Mouse (Mus musculus) myocyte (in vitro differentiated cells): ENCODE measurements around the gene Ptprm. TPM values are rescaled to one million over a fixed set of nuclear protein-coding genes. Genes with fewer than 3 reads are reported as not detected.

Source experiments
- H3K27me3 ChIP-seq: one replicate; pipeline ENCODE4 v1.6.1; 2011; ENCODE audit not compliant: control insufficient read depth, insufficient read depth, insufficient read length
- H3K36me3 ChIP-seq: one replicate; pipeline ENCODE4 v1.6.1; 2011; ENCODE audit not compliant: control insufficient read depth, insufficient read depth
- H3K4me2 ChIP-seq: one replicate; pipeline ENCODE4 v1.6.1; 2011; ENCODE audit warnings: low read depth, control low read depth
- H3K4me3 ChIP-seq: one replicate; pipeline ENCODE4 v1.5.1; 2011; ENCODE audit warnings: mild to moderate bottlenecking, control low read depth, moderate library complexity
- H3K79me2 ChIP-seq: one replicate; pipeline ENCODE4 v1.6.1; 2011; ENCODE audit not compliant: control insufficient read depth, insufficient read depth
- H3ac ChIP-seq: one replicate; pipeline ENCODE4 v1.6.1; 2011; ENCODE audit not compliant: control insufficient read depth, insufficient read length
- CEBPB ChIP-seq: IDR thresholded peaks from 2 replicates; pipeline ENCODE4 v1.6.1; 2011; ENCODE audit warnings: mild to moderate bottlenecking, moderate library complexity; ENCODE audit not compliant: poor library complexity, insufficient read depth, severe bottlenecking
- E2F4 ChIP-seq: IDR thresholded peaks from one replicate; pipeline ENCODE4 v1.6.1; 2011; ENCODE audit warnings: mild to moderate bottlenecking, control low read depth, moderate library complexity; ENCODE audit not compliant: insufficient read depth
- MAX ChIP-seq: IDR thresholded peaks from one replicate; pipeline ENCODE4 v1.6.1; 2011; ENCODE audit warnings: low read depth, mild to moderate bottlenecking, control low read depth
- MYOD1 ChIP-seq, 3 experiments: IDR thresholded peaks; one replicate each; pipeline ENCODE4 v1.6.1; 2011; ENCODE audit warnings: control low read depth in 2 of 3, low read depth in 2 of 3, mild to moderate bottlenecking in 2 of 3, moderate library complexity in 1 of 3; ENCODE audit not compliant: insufficient read length in 2 of 3, control insufficient read depth in 1 of 3
- MYOG ChIP-seq, 3 experiments: IDR thresholded peaks; one replicate each; pipeline ENCODE4 v1.6.1; 2011; ENCODE audit warnings: control low read depth in 2 of 3, low read depth in 2 of 3, mild to moderate bottlenecking in 2 of 3; ENCODE audit not compliant: insufficient read length in 2 of 3, control insufficient read depth in 1 of 3, insufficient read depth in 1 of 3
- POLR2A ChIP-seq: IDR thresholded peaks from one replicate; pipeline ENCODE4 v1.6.1; 2011; ENCODE audit warnings: low read depth, mild to moderate bottlenecking, control low read depth, moderate library complexity; ENCODE audit not compliant: insufficient read length
- POLR2AphosphoS2 ChIP-seq: IDR thresholded peaks from one replicate; pipeline ENCODE4 v1.6.1; 2011; ENCODE audit warnings: low read depth, control low read depth; ENCODE audit not compliant: insufficient read length
- REST ChIP-seq: IDR thresholded peaks from one replicate; pipeline ENCODE4 v1.6.1; 2011; ENCODE audit warnings: mild to moderate bottlenecking, control low read depth, moderate library complexity; ENCODE audit not compliant: insufficient read depth, insufficient read length
- SRF ChIP-seq: IDR thresholded peaks from one replicate; pipeline ENCODE4 v1.6.1; 2011; ENCODE audit warnings: low read depth; ENCODE audit not compliant: control insufficient read depth, insufficient read length
- TCF12 ChIP-seq: IDR thresholded peaks from one replicate; pipeline ENCODE4 v1.6.1; 2011; ENCODE audit warnings: mild to moderate bottlenecking, control low read depth; ENCODE audit not compliant: poor library complexity, insufficient read depth, severe bottlenecking
- TCF3 ChIP-seq: IDR thresholded peaks from one replicate; pipeline ENCODE4 v1.6.1; 2011; ENCODE audit warnings: low read depth, control low read depth; ENCODE audit not compliant: insufficient read length
- USF1 ChIP-seq: IDR thresholded peaks from one replicate; pipeline ENCODE4 v1.6.1; 2011; ENCODE audit warnings: low read depth, mild to moderate bottlenecking, control low read depth, moderate library complexity
- polyA plus RNA-seq: library from polyadenylated mRNA; unstranded; fragments of >200 nt; fragmentation: generic; extraction: Trizol; gene quantifications from one replicate; pipeline ENCODE4 v1.2.1, GENCODE M21; 2012; ENCODE audit warnings: missing spikeins

Gene Ptprm
- polyA plus RNA-seq, 1 experiment, result 6.5 TPM

DNA sequence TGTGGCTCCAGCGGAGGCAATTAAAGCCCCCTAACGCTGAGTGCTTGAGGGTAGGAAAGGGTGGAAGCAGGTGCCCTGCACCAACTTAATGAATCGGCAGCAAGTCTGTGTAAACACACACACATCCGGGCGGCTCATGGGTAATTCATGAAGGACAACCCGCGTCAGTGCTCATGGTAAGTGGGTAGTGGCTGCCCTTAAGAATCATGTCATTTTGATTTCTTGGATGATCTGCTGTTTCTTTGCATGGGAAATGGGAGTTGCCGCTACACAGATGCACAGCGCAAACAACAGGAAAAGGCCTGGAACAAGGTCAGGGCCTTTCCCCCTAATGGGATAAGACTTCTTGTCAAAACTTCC, 633.3 kb downstream of the Ptprm start:
- Histone ChIP-seq H3K36me3 (no peaks in the 10 kb centered on the region), H3K79me2 (no peaks in the 10 kb centered on the region), H3ac (no peak overlapping the region), H3K4me3 (no peak overlapping the region), H3K4me2 (no peak overlapping the region), H3K27me3 (no peaks in the 10 kb centered on the region)
- TF ChIP-seq USF1, result no peak
- TF ChIP-seq SRF, result no peak
- no peak for TF ChIP-seq TCF3
- no peak for TF ChIP-seq POLR2AphosphoS2
- no peak for TF ChIP-seq MYOG (IDR thresholded peaks at IDR 0.05; ENCODE audit: control insufficient read depth in 1 of 3, insufficient read depth in 1 of 3, insufficient read length in 2 of 3, low read depth in 2 of 3)
- no peak for TF ChIP-seq TCF12
- TF ChIP-seq POLR2A, result no peak
- TF ChIP-seq E2F4, result no peak
- no peak for TF ChIP-seq MYOD1 (IDR thresholded peaks at IDR 0.05; ENCODE audit: control insufficient read depth in 1 of 3, insufficient read length in 2 of 3, low read depth in 2 of 3)
- no peak for TF ChIP-seq REST
- no peak for TF ChIP-seq CEBPB
- no peak for TF ChIP-seq MAX

DNA sequence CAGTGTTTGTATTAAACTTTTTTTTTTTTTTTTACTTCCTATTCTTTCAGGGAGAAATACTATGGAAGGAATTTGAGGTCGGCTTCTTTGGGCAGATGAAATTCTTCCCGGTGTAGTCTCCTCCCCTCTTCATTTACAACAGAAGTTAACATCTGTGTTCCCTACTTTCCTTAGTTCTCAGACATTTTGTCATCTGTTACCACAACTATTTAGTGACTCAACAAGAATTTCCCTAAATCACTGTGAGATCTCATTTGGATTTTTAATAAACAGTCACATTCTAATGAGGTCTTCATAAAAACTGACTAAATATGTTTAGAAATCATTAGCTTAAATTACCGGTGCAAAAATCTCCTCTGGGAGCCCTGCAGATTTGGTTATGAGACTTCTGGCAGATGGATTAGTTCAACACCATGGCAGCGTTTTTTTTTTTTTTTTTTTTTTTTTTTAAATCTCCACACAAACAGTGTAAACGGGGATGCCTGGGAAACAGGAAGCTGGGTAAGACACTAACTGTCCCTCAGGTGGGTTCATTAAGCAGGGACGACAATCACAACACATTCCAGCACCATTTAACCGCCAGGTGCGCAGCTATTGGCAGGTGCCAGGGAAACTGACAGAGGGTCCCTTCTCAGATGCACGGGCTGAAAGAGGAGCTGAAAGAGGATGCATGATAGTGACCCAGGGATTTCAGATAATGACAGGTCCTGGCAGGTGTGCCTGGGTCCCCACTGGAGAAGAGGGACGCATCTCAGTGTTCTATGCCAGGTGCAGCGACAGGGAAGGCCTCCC, 633.9 kb downstream of the Ptprm start:
- H3K79me2 ChIP-seq, result no peaks in the 10 kb centered on the region
- H3K4me2 ChIP-seq, result no peak overlapping the region
- H3K4me3 ChIP-seq, result no peak overlapping the region
- TF ChIP-seq TCF3, result no peak
- TF ChIP-seq CEBPB, result no peak
- no peak for TF ChIP-seq MAX
- no peak for TF ChIP-seq USF1
- TF ChIP-seq MYOG (IDR thresholded peaks at IDR 0.05; ENCODE audit: control insufficient read depth in 1 of 3, insufficient read depth in 1 of 3, insufficient read length in 2 of 3, low read depth in 2 of 3), result no peak
- no peak for TF ChIP-seq POLR2A
- no peak for TF ChIP-seq SRF
- no peak for TF ChIP-seq MYOD1 (IDR thresholded peaks at IDR 0.05; ENCODE audit: control insufficient read depth in 1 of 3, insufficient read length in 2 of 3, low read depth in 2 of 3)
- TF ChIP-seq E2F4, result no peak
- no peak for TF ChIP-seq TCF12
- no peaks in the 10 kb centered on the region for H3K36me3 ChIP-seq
- H3K27me3 ChIP-seq, result no peaks in the 10 kb centered on the region
- H3ac ChIP-seq, result no peak overlapping the region

DNA sequence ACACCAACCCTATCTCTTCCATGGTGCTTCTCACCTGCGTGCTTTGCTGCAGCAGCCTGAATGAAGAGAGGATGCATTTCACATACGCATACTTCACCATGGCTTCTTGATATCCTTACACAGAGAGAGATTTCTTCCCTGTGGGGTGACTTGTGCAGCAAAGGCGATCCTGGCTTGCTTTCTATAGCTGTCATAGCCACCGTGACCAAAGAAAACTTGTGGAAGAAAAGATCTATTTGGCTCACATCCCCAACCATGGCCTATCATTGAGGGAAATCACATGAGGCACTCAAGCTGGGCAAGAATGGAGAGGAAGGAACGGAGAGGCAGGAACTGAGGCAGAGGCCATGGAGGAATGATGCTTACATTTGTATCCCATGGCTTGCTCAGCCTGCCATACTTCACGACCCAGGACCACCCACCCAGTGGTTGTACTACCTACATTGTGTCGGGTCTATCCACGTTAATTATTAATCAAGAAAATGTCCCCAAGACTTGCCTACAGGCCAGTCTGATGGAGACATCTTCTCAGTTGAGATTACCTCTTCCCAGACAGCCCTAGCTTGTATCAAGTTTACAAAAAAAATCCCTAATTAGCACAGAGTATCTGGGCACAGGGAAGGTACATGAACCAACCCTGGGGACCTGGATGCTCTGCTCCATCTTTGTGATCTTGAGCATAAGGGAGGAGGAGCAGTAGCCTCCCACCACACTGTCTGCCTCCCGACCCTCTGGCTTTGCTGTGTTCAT, 641.6 kb downstream of the Ptprm start:
- no peaks in the 10 kb centered on the region for H3K27me3 ChIP-seq
- TF ChIP-seq TCF12 (no peak), MAX (no peak), MYOG (IDR thresholded peaks at IDR 0.05; ENCODE audit: control insufficient read depth in 1 of 3, insufficient read depth in 1 of 3, insufficient read length in 2 of 3, low read depth in 2 of 3) (no peak), REST (no peak), USF1 (no peak), SRF (no peak), TCF3 (no peak), CEBPB (no peak), E2F4 (no peak), MYOD1 (IDR thresholded peaks at IDR 0.05; ENCODE audit: control insufficient read depth in 1 of 3, insufficient read length in 2 of 3, low read depth in 2 of 3) (no peak)

DNA sequence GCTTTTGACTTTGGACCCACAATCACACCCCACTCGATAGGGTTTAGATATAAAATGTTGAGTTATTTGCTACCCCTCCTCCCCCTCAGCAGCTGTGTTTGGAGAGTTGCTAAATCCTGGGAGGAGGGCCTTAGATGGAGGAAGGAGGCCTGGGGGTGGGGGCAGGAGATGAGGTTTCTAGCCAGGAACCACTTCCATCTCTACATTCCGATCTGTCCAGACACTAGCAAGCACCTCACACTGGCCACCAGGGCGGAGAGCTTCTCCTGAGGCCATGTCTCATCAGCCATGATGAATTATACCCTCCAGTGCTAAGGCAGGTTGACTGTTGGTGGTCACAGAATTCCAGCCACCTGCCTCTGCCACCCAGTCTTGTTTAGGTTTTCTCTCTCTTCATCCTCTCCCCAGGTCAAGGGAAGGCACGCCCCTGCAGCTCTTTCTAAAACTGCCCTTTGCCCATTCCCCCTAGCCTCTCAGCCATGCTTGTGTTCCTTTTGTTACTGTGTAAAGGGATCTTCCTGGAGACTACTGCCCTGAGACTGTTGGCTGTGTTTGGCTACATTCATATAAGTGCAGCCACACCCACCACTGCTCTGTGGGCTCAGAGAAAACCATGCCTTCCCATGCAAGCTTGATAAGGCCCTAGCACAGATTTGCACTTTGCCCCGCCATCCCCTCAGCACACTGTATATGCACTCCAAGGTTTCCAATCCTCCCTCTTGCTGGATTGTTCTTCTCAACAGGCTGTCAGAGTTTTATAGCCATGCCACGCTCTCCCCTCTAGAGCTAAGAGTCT, 642.8 kb downstream of the Ptprm start:
- Histone ChIP-seq H3K27me3 (no peaks in the 10 kb centered on the region), H3K79me2 (no peaks in the 10 kb centered on the region), H3K4me2 (no peak overlapping the region), H3K4me3 (no peak overlapping the region), H3ac (no peak overlapping the region), H3K36me3 (no peaks in the 10 kb centered on the region)
- TF ChIP-seq MYOD1 (IDR thresholded peaks at IDR 0.05; ENCODE audit: control insufficient read depth in 1 of 3, insufficient read length in 2 of 3, low read depth in 2 of 3), result no peak
- TF ChIP-seq TCF3, result no peak
- no peak for TF ChIP-seq TCF12
- TF ChIP-seq MYOG (IDR thresholded peaks at IDR 0.05; ENCODE audit: control insufficient read depth in 1 of 3, insufficient read depth in 1 of 3, insufficient read length in 2 of 3, low read depth in 2 of 3), result no peak
- TF ChIP-seq MAX, result no peak
- no peak for TF ChIP-seq POLR2A
- no peak for TF ChIP-seq CEBPB
- TF ChIP-seq E2F4, result no peak
- TF ChIP-seq REST, result no peak
- no peak for TF ChIP-seq USF1
- TF ChIP-seq SRF, result no peak
- TF ChIP-seq POLR2AphosphoS2, result no peak

More for the DNA sequence above, 641.6 kb downstream of the Ptprm start:
- Histone ChIP-seq H3K36me3 (no peaks in the 10 kb centered on the region), H3ac (no peak overlapping the region), H3K4me2 (no peak overlapping the region), H3K79me2 (no peaks in the 10 kb centered on the region), H3K4me3 (no peak overlapping the region)
